Mouse (Mus musculus) gastrocnemius, adult 2 months (tissue): ENCODE measurements around the gene Fcrls. TPM values are rescaled to one million over a fixed set of nuclear protein-coding genes. Genes with fewer than 3 reads are reported as not detected.

Source experiments
- DNase-seq: peaks from one replicate; pipeline ENCODE4 v3.0.0; 2022
- H3K27ac ChIP-seq: fragments of 200-600 bp; 2 replicates; pipeline ENCODE4 v1.8.1; 2022; ENCODE audit warnings: mild to moderate bottlenecking
- H3K4me3 ChIP-seq: fragments of 200-600 bp; 2 replicates; pipeline ENCODE4 v1.8.1; 2022; ENCODE audit warnings: mild to moderate bottlenecking, moderate library complexity
- CTCF ChIP-seq: fragments of 200-600 bp; IDR thresholded peaks from 2 replicates; pipeline ENCODE4 v1.8.1; 2022; ENCODE audit warnings: antibody characterized with exemption, mild to moderate bottlenecking, moderate library complexity
- intact Hi-C: fragments of 180-260 bp; cut with DNase I; formaldehyde crosslinking; loops from one replicate; pipeline ENCODE4 v1.15.1; 2025
- total RNA-seq, 2 experiments: library from RNA; stranded (reverse); gene quantifications; 2 replicates each; pipeline ENCODE4 v1.2.3; 2021

Gene Fcrls
- total RNA-seq, 2 experiments from 2014 or later = 1.6 to 3.4 TPM

GRCm38 (mm10) chr3:87206336-87207075 is 57.0 kb downstream of the Fcrls start:
- no peak overlapping the region for H3K27ac ChIP-seq
- intact Hi-C loops = no loop called here
- peak; percentile 36 for DNase-seq
- no peak for TF ChIP-seq CTCF
- H3K4me3 ChIP-seq = no peak overlapping the region

Other genes with a start within 250 kb of the Fcrls start
- 1 to 10 TPM; 4.1 to 5.7 TPM for gene Kirrel, start 89.0 kb downstream of the Fcrls start, total RNA-seq
- not detected for gene Cd5l, start 94.1 kb upstream of the Fcrls start, total RNA-seq
- gene Fcrl1, start 112.6 kb upstream of the Fcrls start, total RNA-seq = not detected
- gene Fcrl5, start 172.0 kb upstream of the Fcrls start, total RNA-seq = not detected